Mouse (Mus musculus) E14TG2a.4 (cell line): ENCODE measurements around the gene Chrm3.

Source experiments
- CTCF ChIP-seq: conservative IDR thresholded peaks from 2 replicates; pipeline ENCODE4 v1.5.1; 2014; ENCODE audit warnings: low read length
- NANOG ChIP-seq: IDR thresholded peaks from 2 replicates; pipeline ENCODE4 v1.6.1; 2014; ENCODE audit warnings: borderline replicate concordance, low read length, mixed read lengths

GRCm38 (mm10) chr13:10274907-10275306, 85.7 kb downstream of the Chrm3 start:
- TF ChIP-seq CTCF (no peak), NANOG (no peak)
